Mouse (Mus musculus) lung, adult 2 months (tissue): ENCODE data around the gene 3110009E18Rik.

ENCODE experiments used
- CTCF ChIP-seq: fragments of 200-500 bp; IDR thresholded peaks from 2 replicates; pipeline ENCODE4 v1.5.1; 2011; ENCODE audit warnings: mild to moderate bottlenecking, low read length, control low read depth; ENCODE audit not compliant: insufficient read depth
- POLR2A ChIP-seq: fragments of 200-500 bp; IDR thresholded peaks from 2 replicates; pipeline ENCODE4 v1.6.1; 2011; ENCODE audit warnings: low read depth, mild to moderate bottlenecking, control low read depth, low read length, borderline replicate concordance; ENCODE audit errors: extremely low read depth

DNA sequence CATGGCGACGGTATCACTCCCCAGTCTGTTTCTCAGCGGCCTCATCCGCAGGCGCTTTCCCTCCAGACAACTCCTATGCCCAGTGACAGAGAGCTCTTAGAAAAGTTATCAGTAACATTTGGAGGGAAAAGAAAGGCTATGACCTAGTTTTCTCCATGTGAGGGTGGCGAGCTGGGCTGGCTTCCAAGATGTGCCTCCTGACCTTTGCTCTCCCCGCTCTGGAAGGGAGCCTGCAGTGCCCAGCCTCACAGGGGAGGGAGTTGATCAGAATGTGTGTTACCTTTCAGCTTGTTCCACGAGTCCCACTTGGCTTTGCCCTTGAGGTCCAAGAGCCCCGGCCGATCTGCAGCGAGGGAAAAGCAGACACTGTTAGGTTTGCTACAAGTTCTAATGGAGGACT is 4.9 kb upstream of the 3110009E18Rik start:
- TF ChIP-seq CTCF: no peak
- no peak for TF ChIP-seq POLR2A
